Mouse (Mus musculus): ENCODE data around the gene Ap5s1. TPM values are rescaled to one million over a fixed set of nuclear protein-coding genes. Genes with fewer than 3 reads are reported as not detected.
"Not testable (repeated sequence)": the region's sequence is repeated elsewhere in the genome, so short reads cannot be mapped to it uniquely, and the experiment has no call there.

Ap5s1 gene
- total RNA-seq, 4 experiments from 2014 or later: 24.4 to 29.0 (median 26.6) TPM

GRCm38 (mm10) chr2:131223569-131223968, 16.7 kb downstream of the Ap5s1 start:
- no peak for DNase-seq

DNA sequence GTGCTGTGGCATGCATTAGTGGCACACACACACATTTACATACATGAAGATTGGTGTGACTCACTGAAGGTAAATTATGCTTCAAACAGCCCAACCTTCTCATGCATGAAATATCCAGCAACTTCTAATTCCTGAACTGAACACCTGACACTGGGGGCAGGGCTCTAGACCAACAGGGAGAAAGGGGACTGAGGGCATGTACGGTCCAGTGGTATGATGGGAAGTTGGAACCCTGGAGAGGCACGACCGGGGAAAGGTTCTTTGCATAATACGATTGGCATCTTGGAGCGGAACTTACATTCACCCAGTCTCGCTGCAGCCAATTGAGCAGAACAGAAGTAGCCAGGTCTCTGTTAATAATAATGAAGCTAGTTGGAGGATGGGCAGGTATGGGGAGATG, 18.3 kb downstream of the Ap5s1 start:
- DNase-seq: no peak

DNA sequence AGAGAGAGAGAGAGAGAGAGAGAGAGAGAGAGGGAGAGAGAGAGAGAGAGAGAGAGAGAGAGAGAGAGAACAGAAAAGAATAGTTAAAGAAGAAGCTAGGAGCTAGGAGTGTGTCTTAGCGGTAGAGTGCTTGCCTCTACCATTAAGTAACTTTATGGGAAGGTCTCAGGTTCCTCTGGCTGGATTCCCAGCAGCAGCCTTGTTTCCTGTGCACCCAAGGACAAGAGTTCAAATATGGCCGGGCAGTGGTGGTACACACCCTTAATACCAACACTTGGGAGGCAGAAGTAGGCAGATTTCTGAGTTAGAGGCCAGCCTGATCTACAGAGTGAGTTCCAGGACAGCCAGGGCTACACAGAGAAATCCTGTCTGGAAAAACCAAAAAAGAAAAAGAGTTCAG, 19.8 kb downstream of the Ap5s1 start:
- not testable (repeated sequence) for DNase-seq

- DNase-seq: no peak
Measured at GRCm38 (mm10) chr2:131227243-131227642, 20.4 kb downstream of the Ap5s1 start.

- DNase-seq: no peak
Measured at GRCm38 (mm10) chr2:131232558-131232957, 25.7 kb downstream of the Ap5s1 start.

- DNase-seq: peak; percentile 96
Measured at GRCm38 (mm10) chr2:131233307-131234126, 26.6 kb downstream of the Ap5s1 start, which contains the start of gene Mavs. Gene Mavs (plus strand): TSS chr2:131234063.

GRCm38 (mm10) chr2:131234127-131234650, 27.3 kb downstream of the Ap5s1 start:
- no peak for DNase-seq

DNA sequence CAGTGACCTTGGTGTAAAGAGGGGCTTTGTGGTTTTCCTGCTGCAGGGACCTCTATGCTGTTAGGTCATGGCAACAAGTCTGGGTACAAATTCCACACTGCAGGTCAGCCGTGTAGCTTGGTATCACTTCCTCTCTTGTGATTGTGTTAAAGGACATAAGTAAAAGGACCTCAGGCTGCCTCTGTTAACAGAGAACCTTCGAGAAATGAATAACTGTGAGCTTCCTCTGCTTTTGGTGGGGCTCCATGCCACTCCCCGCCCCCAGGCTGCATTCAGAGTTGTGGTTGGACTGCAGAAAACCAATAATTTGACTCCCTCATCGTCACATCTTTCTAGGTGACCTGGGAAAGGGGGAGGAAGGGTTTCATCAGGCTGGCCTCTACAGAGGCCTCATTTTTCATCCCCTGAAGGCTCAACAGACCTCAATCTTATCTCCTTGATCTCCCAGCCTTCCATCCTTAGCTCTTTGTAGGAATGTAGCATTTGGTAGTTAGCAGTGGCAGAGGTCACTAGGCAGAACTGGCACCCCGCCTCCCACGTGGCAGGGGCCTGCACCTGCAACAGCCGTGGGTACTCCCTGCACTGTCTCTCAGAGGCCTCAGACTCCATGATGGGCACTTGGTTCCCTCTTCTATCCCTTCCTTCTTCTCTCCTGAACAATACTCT, 28.2 kb downstream of the Ap5s1 start:
- DNase-seq: no peak

DNA sequence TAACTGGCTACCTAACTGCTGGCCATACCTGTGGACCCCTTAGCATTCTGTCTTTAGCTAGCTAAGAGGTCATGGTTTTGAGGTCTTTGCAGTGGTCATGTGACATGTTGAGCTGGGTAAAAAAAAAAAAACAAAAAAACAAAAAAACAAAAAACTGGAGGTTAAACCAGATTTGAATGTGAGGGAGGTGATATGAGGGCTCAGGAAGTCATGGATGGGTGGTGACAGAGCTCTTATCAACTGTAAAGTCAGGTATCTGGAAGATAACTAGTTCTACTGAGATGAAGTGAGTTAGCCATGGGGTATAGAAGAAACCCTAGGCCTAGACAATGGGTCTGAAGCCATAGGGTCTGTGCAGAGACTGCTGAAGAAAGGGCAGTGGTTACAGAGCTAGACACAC, 35.3 kb downstream of the Ap5s1 start:
- DNase-seq: no peak

DNA sequence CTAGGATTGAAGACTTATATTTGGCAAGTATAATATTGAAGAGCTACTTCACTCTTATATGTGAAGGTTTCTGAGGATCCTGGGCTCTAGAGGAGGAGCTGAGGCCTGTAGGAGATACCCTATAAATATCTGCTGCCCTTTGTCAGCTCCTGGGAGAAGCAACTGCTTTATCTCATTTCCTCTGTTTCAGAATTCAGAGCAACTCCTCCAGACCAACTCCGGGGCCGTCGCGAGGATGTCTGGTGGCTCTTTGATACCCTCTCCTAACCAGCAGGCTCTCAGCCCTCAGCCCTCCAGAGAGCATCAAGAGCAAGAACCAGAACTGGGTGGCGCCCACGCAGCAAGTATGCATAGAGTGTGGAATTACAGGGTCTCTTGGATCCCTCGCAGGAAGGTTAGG, 36.1 kb downstream of the Ap5s1 start:
- no peak for DNase-seq

DNA sequence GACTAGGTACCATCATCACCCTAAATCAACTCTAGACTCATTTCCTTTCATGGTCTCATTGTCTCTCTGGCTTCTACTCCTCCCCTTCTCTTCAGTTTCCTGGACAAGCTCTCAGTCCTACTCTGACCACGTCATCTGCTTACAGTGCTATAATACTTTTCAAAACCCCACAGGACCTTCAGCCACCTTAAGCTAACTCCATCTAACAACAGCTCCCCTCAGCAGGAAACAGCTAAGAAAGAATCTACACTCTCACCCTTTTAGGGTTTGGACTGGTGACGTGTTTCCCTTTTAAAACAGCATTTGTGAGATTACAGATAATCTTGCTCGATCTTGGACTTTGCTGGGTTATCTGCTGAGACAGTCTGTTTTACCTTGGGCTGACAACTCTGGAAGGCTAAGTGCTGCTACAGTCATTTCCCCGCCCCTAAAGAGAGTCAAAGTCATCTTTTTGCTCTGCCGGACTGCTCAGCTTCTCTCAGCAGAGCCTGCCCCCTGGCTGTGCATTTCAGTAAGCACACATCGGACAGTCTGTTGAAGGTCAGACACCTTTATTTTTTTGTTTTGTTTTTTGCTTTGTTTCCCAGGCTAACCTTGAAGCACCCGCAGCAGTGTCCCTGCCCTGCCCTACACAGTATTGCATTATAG, 46.9 kb downstream of the Ap5s1 start:
- DNase-seq: peak; percentile 60

DNA sequence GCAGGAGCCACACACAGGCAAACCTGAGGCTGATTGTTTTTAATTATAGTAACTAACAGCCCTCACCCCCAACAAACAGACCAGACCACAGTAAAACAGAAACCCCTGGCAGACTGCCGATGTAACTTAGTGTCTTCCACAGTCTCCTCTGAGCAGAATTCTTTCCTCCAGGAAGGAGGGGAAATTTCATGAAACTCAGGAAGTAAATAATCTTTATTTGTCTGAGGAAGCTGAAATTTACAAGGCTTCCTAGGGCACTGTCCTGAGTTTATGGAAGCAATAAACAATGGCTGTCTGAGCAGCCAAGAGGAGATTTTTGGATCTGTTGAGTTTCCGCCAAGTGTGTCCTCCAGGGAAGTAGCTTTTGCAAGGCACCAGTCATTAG, 47.4 kb downstream of the Ap5s1 start:
- DNase-seq: no peak

- DNase-seq: no peak
Measured at GRCm38 (mm10) chr2:131255738-131256137, 48.9 kb downstream of the Ap5s1 start.

DNA sequence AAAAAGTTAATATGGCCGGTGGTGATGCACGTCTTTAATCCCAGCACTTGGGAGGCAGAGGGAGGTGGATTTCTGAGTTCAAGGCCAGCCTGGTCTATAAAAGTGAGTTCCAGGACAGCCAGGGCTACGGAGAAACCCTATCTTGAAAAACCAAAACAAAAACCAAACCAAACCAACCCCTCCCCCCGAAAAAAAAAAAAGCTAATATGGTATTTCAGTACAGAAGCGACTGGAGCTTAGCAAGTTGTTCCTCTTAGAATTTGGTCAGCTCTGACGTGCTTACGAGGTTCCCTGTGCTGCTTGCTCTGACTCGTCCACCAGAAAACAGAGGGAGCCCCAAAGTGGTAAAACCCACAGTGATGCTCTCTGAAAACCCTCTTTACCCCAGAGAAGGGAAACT, 51.8 kb downstream of the Ap5s1 start:
- DNase-seq: no peak

- no peak for DNase-seq
Measured at GRCm38 (mm10) chr2:131260544-131261307, 53.8 kb downstream of the Ap5s1 start.

DNA sequence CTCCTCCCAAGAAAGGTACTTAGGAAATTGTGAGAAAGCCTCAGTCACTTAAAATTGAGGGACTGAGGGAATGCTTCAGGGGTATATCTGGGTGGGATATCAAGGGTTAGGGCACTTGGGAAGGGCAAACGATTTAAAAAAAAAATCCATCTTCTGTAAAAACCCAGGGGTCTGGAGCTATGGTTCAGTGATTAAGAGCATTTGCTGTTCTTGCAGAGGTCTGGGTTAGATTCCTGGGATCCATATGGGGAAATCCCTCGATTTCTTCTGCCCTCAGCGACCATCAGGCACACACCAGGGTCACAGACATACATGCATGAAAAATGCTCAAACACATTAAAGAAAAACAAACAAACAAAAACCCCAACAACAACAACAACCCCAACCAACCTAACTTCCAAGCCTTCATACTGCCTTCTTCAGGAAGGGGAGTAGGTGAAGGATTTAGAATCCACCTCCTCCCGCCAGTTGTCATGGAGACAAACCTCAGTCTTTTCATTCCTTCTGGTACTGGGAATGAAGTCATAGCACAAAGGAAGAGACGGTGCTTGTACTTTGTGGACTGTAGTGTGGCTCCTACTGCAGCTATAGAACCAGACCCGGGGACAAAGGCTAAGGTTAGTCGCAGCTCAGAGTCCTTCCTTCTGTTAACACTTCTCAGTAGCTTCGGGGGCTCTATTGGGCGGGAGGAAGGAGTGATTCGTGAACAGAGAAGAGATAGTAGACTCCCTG, 54.8 kb downstream of the Ap5s1 start:
- DNase-seq: no peak

GRCm38 (mm10) chr2:131262213-131262672, 55.4 kb downstream of the Ap5s1 start, which contains the start of gene Pank2:
Gene Pank2 (plus strand): TSS chr2:131262495.
- DNase-seq: peak; percentile 96
